Comparison of ENCODE assay signal across 9 mouse cellular contexts in genomic region chr12:110974295-110974694, GRCm38 (mm10). TPM values are rescaled to one million over a fixed set of nuclear protein-coding genes. Genes with fewer than 3 reads are reported as not detected.
DNase-seq lines count a peak whose midpoint lies in the region; ATAC-seq and TF ChIP-seq lines count a peak whose summit lies in the region.
"Had no signal": no experiment of that assay in that cellular context is flagged by ENCODE, and none has a peak within 500 bp of the region (broad histone marks: within the 10 kb centered on the region; RNA-seq: fewer than 3 reads in every experiment).

No protein-coding gene starts in this region.

- H3K4me3 ChIP-seq in bone marrow, adult 2 months (replicated peaks; ENCODE audit: control insufficient read depth, low read depth, low read length), result no peak overlapping the region
- no peak overlapping the region for H3K4me3 ChIP-seq in heart, embryonic 13.5 days
- H3K4me3 ChIP-seq in liver, embryonic 16.5 days (ENCODE audit: low read depth, low read length), result peak overlapping the region; percentile 90
- H3K4me3 ChIP-seq: midbrain, embryonic 12.5 days had no signal

- no peak for TF ChIP-seq POLR2A in bone marrow, adult 2 months (IDR thresholded peaks at IDR 0.05; ENCODE audit: borderline replicate concordance, control insufficient read depth, low read depth, low read length)

- peak; percentile 56 for DNase-seq in cerebellum, adult 11-12 months
- no peak for DNase-seq in cerebellum, adult 11 months
- DNase-seq in embryo, embryonic 11 days, result no peak
- no peak for DNase-seq in lung, postnatal 36 days
- no peak for DNase-seq in ovary, postnatal 14 days (ENCODE audit: low spot score)

- no peaks in the 10 kb centered on the region for H3K9me3 ChIP-seq in heart, embryonic 13.5 days
- H3K9me3 ChIP-seq in liver, embryonic 16.5 days (replicated peaks; ENCODE audit: control insufficient read depth, low read length), result no peaks in the 10 kb centered on the region
- H3K9me3 ChIP-seq: midbrain, embryonic 12.5 days had no signal

- H3K4me2 ChIP-seq in heart, embryonic 13.5 days, result peak overlapping the region; percentile 91
- peak overlapping the region; percentile 84 for H3K4me2 ChIP-seq in liver, embryonic 16.5 days (ENCODE audit: low read depth, low read length)
- H3K4me2 ChIP-seq: midbrain, embryonic 12.5 days had no signal

- no peak for ATAC-seq in heart, embryonic 13.5 days (ENCODE audit: extremely low read depth, insufficient number of reproducible peaks, low FRiP score, low TSS enrichment)
- peak; percentile 81 for ATAC-seq in liver, embryonic 16.5 days (ENCODE audit: low read depth)

- 49% methylated on average over 7 of the region's 7 CpGs for WGBS in bone marrow, adult 2 months
- WGBS in heart, embryonic 13.5 days, result 68% methylated on average over 7 of the region's 7 CpGs
- WGBS in liver, embryonic 16.5 days (ENCODE audit: insufficient replicate concordance), result 20% methylated on average over 7 of the region's 7 CpGs

- no peak overlapping the region for H3K9ac ChIP-seq in heart, embryonic 13.5 days
- H3K9ac ChIP-seq in liver, embryonic 16.5 days (ENCODE audit: low read depth, low read length), result peak overlapping the region; percentile 66
- H3K9ac ChIP-seq: midbrain, embryonic 12.5 days had no signal

- peaks cover 16% of the 10 kb centered on the region for H3K4me1 ChIP-seq in bone marrow, adult 2 months (ENCODE audit: control insufficient read depth, insufficient read depth, low read length)
- peaks cover 24% of the 10 kb centered on the region for H3K4me1 ChIP-seq in heart, embryonic 13.5 days
- H3K4me1 ChIP-seq in liver, embryonic 16.5 days (ENCODE audit: control insufficient read depth, low read depth, low read length), result peaks cover 72% of the 10 kb centered on the region

- peak overlapping the region; percentile 89 for H3K27ac ChIP-seq in bone marrow, adult 2 months (ENCODE audit: control insufficient read depth, insufficient read depth, low read depth, low read length, poor library complexity)
- H3K27ac ChIP-seq in heart, embryonic 13.5 days (replicated peaks), result peak overlapping the region; percentile 62
- H3K27ac ChIP-seq in liver, embryonic 16.5 days (ENCODE audit: low read length), result peak overlapping the region; percentile 100
- H3K27ac ChIP-seq: midbrain, embryonic 12.5 days had no signal

- no peaks in the 10 kb centered on the region; the same call in 1 of the 2 replicates for H3K27me3 ChIP-seq in heart, embryonic 13.5 days (replicated peaks)
- H3K27me3 ChIP-seq in liver, embryonic 16.5 days (ENCODE audit: control insufficient read depth, insufficient read depth, low read depth, low read length), result no peaks in the 10 kb centered on the region
- H3K27me3 ChIP-seq: midbrain, embryonic 12.5 days had no signal

- TF ChIP-seq CTCF in bone marrow, adult 2 months (IDR thresholded peaks at IDR 0.05; ENCODE audit: control insufficient read depth, insufficient read depth, low read length), result no peak

- H3K36me3 ChIP-seq in heart, embryonic 13.5 days, result peaks cover 62% of the 10 kb centered on the region
- H3K36me3 ChIP-seq in liver, embryonic 16.5 days (ENCODE audit: control insufficient read depth, insufficient read depth), result peaks cover 53% of the 10 kb centered on the region

RNA-seq across cellular contexts. Expression of gene Ankrd9, which starts 4.5 kb away (rescaled TPM):
- 19.7 and 28.6 TPM in 2 replicates for polyA plus RNA-seq in bone marrow, adult 2 months (2011; ENCODE audit: insufficient read depth, insufficient read length, low replicate concordance, missing spikeins)
- 13.5 and 13.7 TPM in 2 replicates for polyA plus RNA-seq in heart, embryonic 13.5 days (2015; fragmentation: Nextera tagmentation; extraction: Ambion mirVana)
- 54.7 and 55.9 TPM in 2 replicates for polyA plus RNA-seq in liver, embryonic 16.5 days (2015; fragmentation: Nextera tagmentation; extraction: Ambion mirVana)
